Mouse (Mus musculus) heart, adult 2 months (tissue): ENCODE results near the gene Tspan14. TPM values are rescaled to one million over a fixed set of nuclear protein-coding genes. Genes with fewer than 3 reads are reported as not detected.

Experiments used
- DNase-seq, 2 experiments: peaks; one replicate each; pipeline ENCODE4 v3.0.0; 2021
- H3K27ac ChIP-seq: fragments of 200-600 bp; 2 replicates; pipeline ENCODE4 v1.8.1; 2022
- H3K27me3 ChIP-seq: fragments of 200-500 bp; 2 replicates; pipeline ENCODE4 v1.6.1; 2012; ENCODE audit warnings: mild to moderate bottlenecking, low read length, inconsistent platforms, mixed read lengths; ENCODE audit not compliant: control insufficient read depth, insufficient read depth
- H3K36me3 ChIP-seq: fragments of 200-500 bp; 2 replicates; pipeline ENCODE4 v1.6.1; 2012; ENCODE audit warnings: low read length, inconsistent platforms; ENCODE audit not compliant: control insufficient read depth, insufficient read depth
- H3K4me1 ChIP-seq: fragments of 200-500 bp; 2 replicates; pipeline ENCODE4 v1.6.1; 2011; ENCODE audit warnings: low read length; ENCODE audit not compliant: control insufficient read depth, insufficient read depth
- H3K4me3 ChIP-seq: fragments of 200-600 bp; 2 replicates; pipeline ENCODE4 v1.8.1; 2022
- H3K79me2 ChIP-seq: fragments of 200-500 bp; replicated peaks from 2 replicates; pipeline ENCODE4 v1.6.1; 2012; ENCODE audit warnings: mild to moderate bottlenecking, inconsistent platforms, low read length, moderate library complexity, mixed read lengths; ENCODE audit not compliant: control insufficient read depth, insufficient read depth
- H3K9ac ChIP-seq: fragments of 200-500 bp; 2 replicates; pipeline ENCODE4 v1.6.1; 2012; ENCODE audit warnings: low read depth, mild to moderate bottlenecking, control low read depth, inconsistent platforms, low read length, mixed read lengths
- CTCF ChIP-seq: fragments of 200-600 bp; IDR thresholded peaks from 2 replicates; pipeline ENCODE4 v1.8.1; 2022; ENCODE audit warnings: antibody characterized with exemption, mild to moderate bottlenecking, moderate library complexity
- EP300 ChIP-seq: fragments of 200-500 bp; IDR thresholded peaks from 2 replicates; pipeline ENCODE4 v1.6.1; 2011; ENCODE audit warnings: low read depth, low read length, control low read depth; ENCODE audit not compliant: insufficient read depth
- POLR2A ChIP-seq: fragments of 200-500 bp; IDR thresholded peaks from 2 replicates; pipeline ENCODE4 v1.6.1; 2011; ENCODE audit warnings: mild to moderate bottlenecking, low read depth, low read length, control low read depth; ENCODE audit not compliant: insufficient read depth
- WGBS: fragments of 180-500 bp; shearing (Covaris S2); methylation state at CpG from one replicate; pipeline ENCODE4 v1.1.7; 2018; 5-methylcytosine and 5-hydroxymethylcytosine counted together
- intact Hi-C: fragments of 180-260 bp; cut with DNase I; formaldehyde crosslinking; loops from one replicate; pipeline ENCODE4 v1.15.1; 2025
- polyA plus RNA-seq: library from polyadenylated mRNA; depleted of rRNA; stranded (reverse); fragments of >200 nt; gene quantifications from 2 replicates; pipeline ENCODE4 v1.2.3, GENCODE M21; 2012; rRNA removed
- total RNA-seq, 2 experiments: library from RNA; stranded (reverse); gene quantifications; 2 replicates each; pipeline ENCODE4 v1.2.3; 2021

The Tspan14 gene
- total and polyA plus RNA-seq, 3 experiments: 11.8 to 25.7 (median 18.6) TPM

DNA sequence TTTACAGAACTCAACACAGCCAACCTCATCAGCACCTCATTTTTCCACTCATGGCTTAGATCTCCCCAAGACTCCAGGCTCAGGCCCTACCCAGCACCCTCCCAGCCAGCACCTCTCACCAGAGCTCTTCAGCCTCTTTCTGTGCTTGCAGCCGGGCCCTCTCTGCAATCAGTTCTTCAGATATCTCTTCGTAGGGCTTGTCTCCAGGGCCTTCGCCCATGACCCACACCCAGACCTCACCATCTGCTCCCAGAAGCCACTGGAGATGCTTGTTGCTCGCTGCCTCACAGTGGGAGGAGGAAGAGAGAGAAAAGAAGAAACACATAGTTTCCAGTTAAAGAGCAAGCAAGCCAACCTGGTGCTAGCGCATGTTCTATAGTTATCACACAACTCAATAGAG is 92.6 kb downstream of the Tspan14 start:
- no peaks in the 10 kb centered on the region; the same call in 1 of the 2 replicates for H3K4me1 ChIP-seq
- no peak overlapping the region for H3K4me3 ChIP-seq
- TF ChIP-seq CTCF (no peak), EP300 (no peak), POLR2A (no peak)
- no peak overlapping the region for H3K9ac ChIP-seq
- WGBS: 70% methylated on average over 5 of the region's 5 CpGs
- H3K36me3 ChIP-seq: no peaks in the 10 kb centered on the region
- H3K27me3 ChIP-seq: no peaks in the 10 kb centered on the region
- H3K79me2 ChIP-seq: no peaks in the 10 kb centered on the region
- no peak for DNase-seq
- intact Hi-C loops: no loop called here
- no peak overlapping the region for H3K27ac ChIP-seq

DNA sequence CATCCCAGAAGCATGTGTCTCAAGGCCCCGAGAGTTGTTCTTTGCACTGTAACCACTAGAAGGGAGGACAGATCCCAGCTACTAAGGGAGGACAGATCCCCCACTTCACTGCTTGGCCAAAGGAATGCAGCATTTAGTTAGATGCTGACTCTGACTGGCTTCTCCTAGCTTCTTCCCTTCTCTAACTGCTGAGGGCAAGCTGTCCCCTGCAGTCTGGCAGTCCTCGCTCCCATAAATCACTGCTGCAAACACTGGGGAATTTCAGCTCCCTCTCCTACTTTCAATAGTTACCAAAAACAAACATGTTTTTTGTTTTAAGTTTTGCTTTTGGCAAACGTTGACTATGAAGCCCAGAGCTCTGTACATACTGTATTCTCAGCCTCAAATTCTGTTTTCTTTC is 96.0 kb downstream of the Tspan14 start:
- H3K4me3 ChIP-seq: no peak overlapping the region
- no peak overlapping the region for H3K27ac ChIP-seq
- no peaks in the 10 kb centered on the region for H3K27me3 ChIP-seq
- WGBS: 59% methylated on average over 3 of the region's 3 CpGs
- H3K4me1 ChIP-seq: no peaks in the 10 kb centered on the region; the same call in 1 of the 2 replicates
- DNase-seq: no peak
- no peaks in the 10 kb centered on the region for H3K79me2 ChIP-seq
- intact Hi-C loops: no loop called here
- no peak overlapping the region for H3K9ac ChIP-seq
- TF ChIP-seq POLR2A (no peak), CTCF (no peak), EP300 (no peak)
- H3K36me3 ChIP-seq: no peaks in the 10 kb centered on the region

- Histone ChIP-seq H3K4me3 (no peak overlapping the region), H3K9ac (no peak overlapping the region), H3K79me2 (no peaks in the 10 kb centered on the region), H3K36me3 (no peaks in the 10 kb centered on the region), H3K4me1 (no peaks in the 10 kb centered on the region), H3K27ac (no peak overlapping the region), H3K27me3 (no peaks in the 10 kb centered on the region)
- WGBS: 68% methylated on average over 6 of the region's 6 CpGs
- DNase-seq: no peak
- intact Hi-C loops: no loop called here
- TF ChIP-seq POLR2A: no peak
- TF ChIP-seq CTCF: no peak
- no peak for TF ChIP-seq EP300
Measured at GRCm38 (mm10) chr14:40864811-40865514, 101.6 kb downstream of the Tspan14 start.

DNA sequence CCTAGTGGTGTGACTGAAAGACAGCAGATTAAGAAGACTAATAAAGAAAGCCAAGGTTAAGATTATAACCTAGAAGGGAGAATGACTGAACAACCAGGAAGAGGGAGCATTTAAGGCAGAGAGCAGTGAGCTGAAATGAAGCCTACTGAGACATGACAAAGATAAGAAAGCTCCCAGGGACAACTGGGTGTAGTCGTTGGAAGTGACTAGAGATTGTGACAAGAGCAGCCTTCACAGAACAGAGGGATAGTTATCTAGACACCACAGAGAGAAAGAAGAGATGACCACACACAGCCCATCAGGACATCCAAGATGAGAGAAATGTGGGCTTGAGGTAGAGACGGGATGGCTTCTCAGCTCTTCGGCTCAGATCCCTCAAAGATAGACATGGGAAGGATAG is 102.9 kb downstream of the Tspan14 start:
- TF ChIP-seq CTCF (no peak), EP300 (no peak), POLR2A (no peak)
- Histone ChIP-seq H3K79me2 (no peaks in the 10 kb centered on the region), H3K27me3 (no peaks in the 10 kb centered on the region), H3K9ac (no peak overlapping the region), H3K36me3 (no peaks in the 10 kb centered on the region), H3K4me3 (no peak overlapping the region), H3K4me1 (no peaks in the 10 kb centered on the region), H3K27ac (no peak overlapping the region)
- 59% methylated on average over 3 of the region's 3 CpGs for WGBS
- intact Hi-C loops: no loop called here
- no peak for DNase-seq

GRCm38 (mm10) chr14:40863022-40863421 is 103.6 kb downstream of the Tspan14 start:
- no peak for DNase-seq
- intact Hi-C loops: no loop called here
- Histone ChIP-seq H3K27ac (no peak overlapping the region), H3K4me3 (no peak overlapping the region), H3K9ac (no peak overlapping the region), H3K79me2 (no peaks in the 10 kb centered on the region), H3K4me1 (no peaks in the 10 kb centered on the region), H3K27me3 (no peaks in the 10 kb centered on the region), H3K36me3 (no peaks in the 10 kb centered on the region)
- TF ChIP-seq CTCF: 0 out of 2 replicates have a peak, but pooled peaks have one; percentile 15
- no peak for TF ChIP-seq EP300

Other genes with a start within 250 kb of the Tspan14 start
- gene Sh2d4b, start 73.5 kb downstream of the Tspan14 start, total RNA-seq: 1 to 10 TPM in 1 of 2 experiments, under 1 TPM in 1; 0.84 to 1.1 TPM
- 0.14 and 0.18 TPM in 2 replicates for gene Sh2d4b, start 73.5 kb downstream of the Tspan14 start, polyA plus RNA-seq
- 10 to 100 TPM; 27.1 to 32.4 TPM for gene Fam213a, start 47.0 kb upstream of the Tspan14 start, total RNA-seq
- 13.5 and 16.6 TPM in 2 replicates for gene Fam213a, start 47.0 kb upstream of the Tspan14 start, polyA plus RNA-seq
- gene Dydc2, start 102.4 kb upstream of the Tspan14 start, total RNA-seq: not detected
- gene Dydc2, start 102.4 kb upstream of the Tspan14 start, polyA plus RNA-seq: not detected in 2 replicates
- not detected for gene Dydc1, start 106.1 kb upstream of the Tspan14 start, total RNA-seq
- gene Dydc1, start 106.1 kb upstream of the Tspan14 start, polyA plus RNA-seq: not detected in 2 replicates
- not detected for gene Mat1a, start 138.2 kb upstream of the Tspan14 start, total RNA-seq
- gene Mat1a, start 138.2 kb upstream of the Tspan14 start, polyA plus RNA-seq: 0.21 and 0.82 TPM in 2 replicates
- gene Sftpa1, start 165.0 kb upstream of the Tspan14 start, total RNA-seq: not detected
- gene Sftpa1, start 165.0 kb upstream of the Tspan14 start, polyA plus RNA-seq: 3.6 TPM in 1 of 2 replicates, not detected in the other
- gene Mbl1, start 184.7 kb upstream of the Tspan14 start, total RNA-seq: not detected
- not detected in 2 replicates for gene Mbl1, start 184.7 kb upstream of the Tspan14 start, polyA plus RNA-seq
- gene Sftpd, start 218.3 kb upstream of the Tspan14 start, total RNA-seq: not detected
- gene Sftpd, start 218.3 kb upstream of the Tspan14 start, polyA plus RNA-seq: 2.0 TPM in 1 of 2 replicates, not detected in the other